Mouse (Mus musculus) activated CD4-positive, CD25-positive, alpha-beta regulatory T cell (primary cell): ENCODE results near the gene Atg9a. TPM values are rescaled to one million over a fixed set of nuclear protein-coding genes. Genes with fewer than 3 reads are reported as not detected.

Source experiments
- polyA plus RNA-seq, 2 experiments: library from polyadenylated mRNA; unstranded; fragments of 100-300 nt; shearing (Covaris generic); gene quantifications; one replicate each; pipeline ENCODE4 v1.2.1; 2017

The Atg9a gene
- 10 to 100 TPM; 21.3 to 23.5 TPM for polyA plus RNA-seq

DNA sequence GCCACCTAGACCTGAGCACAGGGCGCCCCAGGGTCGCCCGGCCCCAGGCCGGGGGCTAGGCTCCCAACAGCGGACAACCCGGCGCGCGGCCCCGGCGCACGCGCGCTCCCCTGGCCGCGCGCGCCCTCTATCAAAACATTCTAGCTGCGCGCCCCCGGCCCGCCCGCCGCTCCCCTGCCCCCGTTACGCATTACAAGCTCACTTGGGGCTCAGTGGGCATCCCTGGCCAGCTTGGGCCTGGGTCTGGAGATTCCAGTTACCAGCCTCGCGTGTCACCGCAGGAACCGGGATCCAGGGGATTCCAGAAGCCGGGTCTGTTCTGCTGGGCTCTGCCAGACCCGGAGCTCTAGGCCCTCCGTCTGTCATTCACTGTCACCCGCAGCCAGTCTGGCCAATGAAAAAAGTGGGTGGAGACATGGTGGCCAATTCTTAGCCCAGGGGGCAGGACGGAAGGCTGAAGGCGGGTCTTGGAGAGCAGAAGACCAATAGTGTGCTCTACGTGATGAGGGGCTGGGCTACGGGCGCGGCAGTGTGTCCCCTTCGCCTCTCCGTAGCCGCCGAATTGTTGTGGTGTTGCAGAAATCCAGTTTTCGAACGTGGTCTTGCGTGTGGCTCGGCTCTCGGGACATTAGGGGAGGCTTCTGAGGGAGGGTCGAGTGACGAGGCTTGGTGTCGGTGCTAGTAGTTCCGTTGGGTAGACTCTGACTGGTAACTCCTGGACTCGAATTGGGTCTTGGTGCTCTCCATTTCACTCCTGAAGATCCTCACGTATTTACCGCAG is at the start of gene Atg9a, which contains the start of gene Ankzf1:
Atg9a (minus strand) TSS at position 575 of the 781 bp plus-strand sequence.
Ankzf1 (plus strand) TSS at position 530 of the 781 bp plus-strand sequence.

DNA sequence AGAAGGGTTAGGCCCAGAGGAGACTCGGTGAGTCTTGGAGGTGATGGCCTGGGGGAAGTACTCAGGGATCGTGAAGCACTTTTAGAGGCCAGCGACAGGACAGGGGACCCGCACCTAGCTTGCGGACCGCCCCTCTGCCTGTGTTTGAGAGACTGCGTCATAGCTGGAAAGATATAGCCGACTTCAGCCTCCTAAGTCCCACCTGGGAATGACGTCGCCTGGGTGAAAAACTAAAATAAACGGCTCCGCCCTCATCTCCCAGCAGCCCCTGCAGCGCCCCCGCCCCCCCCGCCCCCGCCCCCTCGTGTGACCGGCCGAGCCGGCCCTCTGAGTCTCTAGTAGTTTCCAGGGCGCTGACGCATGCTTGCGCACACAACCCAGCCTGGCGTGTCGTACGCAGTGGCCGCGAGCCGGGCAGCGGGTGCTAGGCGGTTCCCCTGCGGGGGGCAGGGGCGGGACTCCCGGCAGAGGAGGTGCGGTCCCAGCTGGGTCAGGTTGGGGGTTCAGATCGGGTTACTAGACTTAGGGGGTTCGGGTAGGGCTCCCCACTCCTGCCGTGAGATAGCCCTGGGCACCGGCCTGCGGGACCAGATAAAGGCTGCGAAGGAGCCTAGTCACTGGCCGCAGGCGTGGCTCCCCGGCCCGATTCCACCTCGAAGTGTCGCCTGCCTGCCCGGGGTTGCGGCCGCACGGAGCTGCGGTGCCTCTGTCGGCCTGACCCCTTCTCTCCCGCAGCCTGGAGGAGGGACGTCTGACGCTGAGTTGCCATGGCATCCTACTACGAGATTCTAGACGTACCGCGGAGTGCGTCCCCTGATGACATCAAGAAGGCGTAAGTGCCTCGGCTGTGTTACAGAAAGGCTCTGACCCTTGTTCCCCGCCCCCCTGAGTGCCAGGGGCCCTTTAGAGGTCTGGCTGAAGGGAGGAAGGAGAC is 44.4 kb upstream of the Atg9a start, which contains the start of gene Dnajb2:
Dnajb2 (plus strand) TSS at position 290 of the 934 bp plus-strand sequence.

DNA sequence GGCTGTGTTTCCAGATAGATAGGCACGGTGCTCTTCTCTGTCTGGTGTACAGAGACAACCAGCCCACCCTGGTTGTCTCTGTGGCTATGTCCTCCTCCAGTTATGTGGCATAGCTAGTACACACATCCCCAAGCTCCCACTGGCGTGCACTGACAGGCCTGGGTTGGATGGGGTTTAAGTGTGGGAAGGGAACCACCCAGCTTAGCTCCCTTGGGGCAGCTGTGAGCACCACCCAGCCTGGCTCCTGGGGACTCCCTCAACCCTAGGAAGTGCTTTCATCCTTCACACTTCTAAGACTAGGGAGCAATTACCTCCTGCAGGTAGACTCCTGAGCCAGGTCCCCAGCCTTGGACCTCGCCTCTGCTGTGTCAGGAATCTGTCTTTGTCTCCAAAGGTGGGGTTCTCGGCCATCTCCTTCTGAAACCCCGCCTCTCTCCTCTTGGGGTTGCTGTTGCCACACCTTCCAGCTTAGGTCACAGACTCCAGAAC is 39.7 kb upstream of the Atg9a start, which contains the start of gene A630095N17Rik:
A630095N17Rik (minus strand) TSS at position 439 of the 489 bp plus-strand sequence.

DNA sequence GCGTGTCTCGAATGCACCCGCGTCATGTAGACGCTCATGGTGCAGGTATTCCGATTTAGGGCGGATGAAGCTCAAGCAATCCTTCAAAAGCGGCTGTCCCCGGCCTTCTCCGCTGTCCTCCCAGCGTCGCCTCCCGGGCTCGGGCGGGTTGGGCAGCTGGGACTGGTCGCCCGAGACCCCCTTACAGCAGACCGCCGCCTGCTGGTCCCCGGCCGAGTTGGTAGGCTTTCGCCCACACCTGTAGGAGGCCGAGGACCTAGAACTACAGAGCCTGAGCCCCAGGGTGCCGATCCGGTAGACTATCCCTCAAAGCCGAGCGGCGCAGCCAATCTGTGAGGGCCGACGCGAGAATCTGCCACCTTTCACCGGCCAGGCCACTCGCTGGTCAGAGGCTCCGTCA is 27.5 kb upstream of the Atg9a start, which contains the start of gene Tuba4a:
Tuba4a (minus strand) TSS at position 335 of the 400 bp plus-strand sequence.

DNA sequence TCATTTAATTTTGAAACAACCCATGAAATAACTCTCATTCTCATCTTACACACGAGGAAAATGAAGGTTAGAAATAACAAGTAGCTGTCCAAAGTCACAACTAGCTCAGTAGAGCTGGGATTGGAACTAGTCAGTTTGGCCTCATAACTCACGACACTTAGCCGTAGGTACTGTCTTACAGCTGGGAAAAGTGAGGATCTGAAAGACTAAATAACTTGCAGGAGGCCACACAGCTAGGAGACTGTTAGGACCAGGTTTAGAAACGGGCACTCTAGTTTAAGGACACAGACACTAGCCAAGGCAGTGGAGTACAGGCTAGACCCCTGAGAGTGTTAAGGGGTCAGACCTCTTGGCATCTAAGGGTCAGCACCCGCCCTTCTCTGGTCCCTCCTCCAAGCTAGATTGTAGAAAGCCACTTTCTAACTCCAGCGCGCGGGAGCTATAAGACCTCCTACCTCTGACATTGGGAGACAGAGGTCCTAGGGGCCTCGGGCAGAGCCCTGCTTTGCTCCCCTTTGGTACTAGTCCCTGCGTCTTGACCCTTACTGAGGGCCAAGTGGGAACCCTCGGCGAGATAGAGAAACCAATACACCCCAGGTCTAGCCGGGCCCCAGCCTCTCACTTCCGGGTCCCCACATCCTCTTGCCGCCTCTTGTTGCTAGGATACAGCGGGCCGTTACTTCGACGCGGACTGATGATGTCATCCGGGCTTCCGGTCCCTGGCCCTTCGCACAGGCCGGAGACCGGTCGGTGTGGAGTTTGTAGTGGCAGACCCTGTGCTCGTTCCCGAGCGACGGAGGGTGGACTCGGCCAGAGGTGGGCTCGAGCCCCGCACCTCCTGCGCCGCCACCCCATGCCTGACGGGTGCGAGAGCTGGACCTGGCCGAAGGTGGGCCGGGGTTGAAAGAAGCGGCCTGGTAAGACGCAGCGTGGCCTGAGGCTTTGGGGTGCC is 18.4 kb upstream of the Atg9a start, which contains the start of the genes Glb1l and Stk16:
Glb1l (minus strand) TSS at position 678 of the 952 bp plus-strand sequence.
Stk16 (plus strand) TSS at position 703 of the 952 bp plus-strand sequence.

DNA sequence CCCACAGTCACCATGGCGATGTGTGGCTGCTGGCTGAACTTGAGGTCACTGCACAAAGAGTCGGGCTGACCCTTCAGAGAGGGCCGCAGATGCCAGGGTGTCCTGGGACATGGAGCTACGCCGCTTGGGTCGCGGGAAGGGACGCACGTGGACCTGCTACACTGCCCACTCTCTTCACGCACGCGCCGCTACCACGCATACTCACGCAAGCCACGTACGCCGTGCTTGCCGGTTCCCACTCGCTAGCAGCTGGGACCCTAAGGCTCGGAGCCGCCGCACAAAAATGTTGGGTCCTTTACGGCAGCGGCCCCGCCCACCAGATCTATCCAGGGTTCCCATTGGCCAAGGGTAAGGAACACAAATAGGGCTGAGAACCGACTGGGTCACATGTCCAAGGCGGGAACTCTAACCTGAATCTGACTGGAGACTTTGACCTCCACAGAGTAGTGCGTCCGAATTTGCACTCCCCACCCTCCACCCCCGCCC is 11.8 kb downstream of the Atg9a start, which contains the start of gene Abcb6:
Abcb6 (minus strand) TSS at position 288 of the 486 bp plus-strand sequence.

DNA sequence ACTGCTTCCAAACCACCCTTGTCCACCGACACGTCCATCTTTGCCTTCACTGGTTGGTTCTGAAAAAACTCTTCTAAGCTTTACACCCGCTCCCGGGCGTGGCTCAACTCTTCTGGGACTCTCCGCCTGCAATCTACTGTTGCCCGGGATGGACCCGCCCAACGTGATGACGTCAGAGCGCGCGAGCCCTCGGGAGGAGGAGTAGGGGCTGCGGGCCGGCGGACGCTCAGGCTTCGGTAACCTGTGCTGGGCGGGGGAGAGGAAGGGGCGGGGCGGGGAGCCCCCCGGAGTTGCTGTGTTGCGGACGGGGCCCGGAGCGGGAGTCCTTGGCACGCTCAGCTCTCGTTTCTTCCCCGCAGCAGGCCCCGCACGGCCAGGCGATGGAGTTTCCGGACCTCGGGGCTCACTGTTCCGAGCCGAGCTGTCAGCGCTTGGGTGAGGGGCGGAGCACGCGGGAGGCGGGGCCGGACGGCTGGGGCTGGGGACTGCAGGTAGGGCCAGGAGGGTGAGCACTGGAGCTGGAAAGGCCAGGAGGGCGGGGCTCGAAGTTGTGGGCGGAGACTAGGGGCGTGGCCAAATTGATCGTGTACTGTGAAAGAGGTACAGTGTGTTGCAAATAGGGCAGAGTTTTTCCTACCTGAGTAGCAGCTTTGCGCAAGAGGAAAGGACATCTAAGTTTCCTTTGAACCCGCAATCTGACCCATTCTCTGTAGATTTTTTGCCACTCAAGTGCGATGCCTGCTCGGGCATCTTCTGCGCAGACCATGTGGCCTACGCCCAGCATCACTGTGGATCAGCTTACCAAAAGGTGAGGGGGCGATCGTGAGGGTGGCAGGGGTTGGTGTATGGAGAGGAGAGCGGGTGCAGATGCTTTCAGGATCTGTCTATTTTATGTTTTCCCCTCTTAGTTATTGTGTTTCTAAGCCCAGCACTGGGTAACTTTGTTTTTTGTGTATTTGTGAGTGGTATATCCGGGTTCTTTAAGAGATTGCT is 23.2 kb downstream of the Atg9a start, which contains the start of gene Zfand2b:
Zfand2b (plus strand) TSS at position 175 of the 993 bp plus-strand sequence.

DNA sequence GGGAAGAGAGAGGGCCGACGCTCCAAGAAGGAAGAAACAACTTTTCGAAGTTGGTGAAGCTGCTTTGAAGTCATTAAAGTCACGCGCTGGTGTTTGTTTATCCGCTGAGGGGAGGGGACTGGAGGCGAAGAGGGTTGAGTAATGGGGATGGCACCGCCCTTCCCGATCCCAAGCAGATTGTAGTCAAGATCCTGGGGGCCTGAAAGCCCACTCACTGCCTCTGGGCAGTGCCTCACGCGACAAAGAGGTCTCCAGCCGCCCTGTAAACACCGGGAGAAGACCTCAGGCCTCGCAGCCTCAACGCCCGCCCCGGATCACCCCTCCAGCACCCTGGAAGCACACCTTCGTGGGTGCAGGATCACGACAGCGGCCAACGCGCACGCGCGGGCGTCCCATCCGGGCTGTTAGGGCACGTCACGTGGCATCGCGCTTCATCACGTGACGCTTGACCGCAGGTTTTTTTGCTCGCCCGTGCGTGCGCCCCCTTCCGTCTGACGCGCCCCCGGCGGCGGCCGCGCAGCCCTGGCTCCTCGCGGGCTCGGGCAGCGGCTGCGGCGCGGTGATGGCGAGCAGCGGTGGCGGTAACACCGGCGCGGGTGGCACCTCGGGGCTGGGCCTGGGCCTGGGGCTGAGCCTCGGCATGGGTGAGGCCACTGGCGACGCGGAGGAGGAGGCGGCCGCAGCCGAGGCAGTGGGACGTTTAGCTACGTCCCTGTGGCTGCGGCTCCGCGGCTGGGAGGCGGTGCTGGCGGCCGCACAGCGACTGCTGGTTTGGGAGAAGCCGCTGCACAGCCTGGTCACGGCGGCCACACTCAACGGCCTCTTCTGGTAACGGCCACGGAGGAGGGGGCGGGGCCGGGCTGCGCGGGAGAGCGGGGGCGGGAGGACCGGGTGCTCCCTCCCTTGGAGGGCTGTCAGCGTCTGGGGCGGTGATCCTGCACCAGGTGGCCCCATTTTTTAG is 49.4 kb downstream of the Atg9a start, which contains the start of the genes Cnppd1 and Retreg2:
Cnppd1 (minus strand) TSS at position 411 of the 961 bp plus-strand sequence.
Retreg2 (plus strand) TSS at position 478 of the 961 bp plus-strand sequence.

DNA sequence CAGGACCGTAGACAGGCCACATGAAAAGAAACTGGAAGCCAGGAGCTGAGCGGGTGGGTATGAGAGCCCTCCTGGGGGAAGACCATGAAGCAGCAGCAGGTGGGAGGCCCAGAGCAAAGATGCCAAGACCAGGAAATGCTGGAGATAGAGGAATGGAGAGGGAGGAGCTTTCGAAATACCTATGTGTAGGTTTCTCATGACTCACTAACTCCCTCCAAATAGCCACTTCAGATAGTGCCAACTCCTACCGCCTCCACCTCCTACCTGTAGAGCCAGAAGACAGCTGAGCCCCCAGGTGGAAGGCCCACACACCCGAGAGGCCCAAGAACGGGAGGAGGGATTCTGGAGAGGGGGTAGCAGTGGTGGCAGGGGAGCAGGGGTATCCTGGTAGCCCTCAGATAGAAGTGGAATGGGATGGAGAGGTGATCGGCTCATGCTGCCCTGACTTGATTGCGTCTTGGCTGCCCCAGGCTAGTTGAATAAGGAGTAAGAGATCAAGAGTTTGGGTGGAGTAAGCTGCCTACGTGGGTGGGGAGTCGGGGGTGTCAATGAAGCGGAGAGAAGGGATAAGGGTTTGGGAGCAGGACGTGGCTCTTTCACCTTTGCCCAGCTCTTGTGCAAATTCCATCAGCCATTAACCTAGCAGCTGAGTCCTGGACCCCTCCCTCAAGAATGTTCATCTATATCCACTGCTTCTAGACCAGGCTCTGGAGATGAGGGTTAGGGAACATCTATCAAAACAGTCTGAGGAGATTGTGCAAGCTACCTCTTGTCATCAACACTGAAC is 58.4 kb downstream of the Atg9a start, which contains the start of gene Slc23a3:
Slc23a3 (minus strand) TSS at position 470 of the 787 bp plus-strand sequence.

Other genes with a start within 250 kb of the Atg9a start
- gene Ihh, start 240.5 kb downstream of the Atg9a start, polyA plus RNA-seq = under 1 TPM in 1 of 2 experiments, not detected in 1; 0.25 TPM
- 1 to 10 TPM; 7.1 to 8.1 TPM for gene Nhej1, start 67.0 kb downstream of the Atg9a start, polyA plus RNA-seq
- under 1 TPM; 0.43 to 0.50 TPM for gene Slc23a3, start 58.3 kb downstream of the Atg9a start, polyA plus RNA-seq
- gene Cnppd1, start 49.5 kb downstream of the Atg9a start, polyA plus RNA-seq = 100 to 1,000 TPM; 145 to 164 TPM
- 100 to 1,000 TPM in 1 of 2 experiments, 10 to 100 TPM in 1; 80.2 to 109 TPM for gene Retreg2, start 49.4 kb downstream of the Atg9a start, polyA plus RNA-seq
- gene Zfand2b, start 23.6 kb downstream of the Atg9a start, polyA plus RNA-seq = 10 to 100 TPM; 69.6 to 84.5 TPM
- 1 to 10 TPM; 2.4 to 6.6 TPM for gene Abcb6, start 11.8 kb downstream of the Atg9a start, polyA plus RNA-seq
- gene Ankzf1, start within 50 bp of the Atg9a start, polyA plus RNA-seq = 10 to 100 TPM; 25.2 to 30.8 TPM
- gene Glb1l, start 18.6 kb upstream of the Atg9a start, polyA plus RNA-seq = 10 to 100 TPM in 1 of 2 experiments, 1 to 10 TPM in 1; 8.6 to 14.6 TPM
- gene Stk16, start 18.6 kb upstream of the Atg9a start, polyA plus RNA-seq = 100 to 1,000 TPM in 1 of 2 experiments, 10 to 100 TPM in 1; 92.3 to 125 TPM
- gene Tuba4a, start 27.7 kb upstream of the Atg9a start, polyA plus RNA-seq = 100 to 1,000 TPM; 213 to 315 TPM
- gene A630095N17Rik, start 39.9 kb upstream of the Atg9a start, polyA plus RNA-seq = not detected
- 10 to 100 TPM; 10.8 to 14.4 TPM for gene Dnajb2, start 44.2 kb upstream of the Atg9a start, polyA plus RNA-seq
- under 1 TPM; 0.18 to 0.71 TPM for gene Ptprn, start 72.3 kb upstream of the Atg9a start, polyA plus RNA-seq
- not detected for gene Resp18, start 86.2 kb upstream of the Atg9a start, polyA plus RNA-seq
- 10 to 100 TPM; 71.2 TPM for gene Dnpep, start 125.8 kb upstream of the Atg9a start, polyA plus RNA-seq
- under 1 TPM in 1 of 2 experiments, not detected in 1; 0.16 TPM for gene Des, start 168.1 kb upstream of the Atg9a start, polyA plus RNA-seq
- under 1 TPM; 0.29 to 0.54 TPM for gene Speg, start 183.1 kb upstream of the Atg9a start, polyA plus RNA-seq
- 10 to 100 TPM; 68.6 to 74.4 TPM for gene Gmppa, start 243.7 kb upstream of the Atg9a start, polyA plus RNA-seq